Mouse (Mus musculus) adrenal gland, postnatal 4 days (tissue): ENCODE results near the gene Slc31a2. TPM values are rescaled to one million over a fixed set of nuclear protein-coding genes. Genes with fewer than 3 reads are reported as not detected.
A peak's percentile ranks its signal among the peaks of the same experiment; 100 is the strongest.

Experiments
- DNase-seq, 2 experiments: peaks; one replicate each; pipeline ENCODE4 v3.0.0; 2021 to 2022; ENCODE audit warnings: low spot score in 2 of 2, mixed read lengths in 2 of 2
- total RNA-seq, 2 experiments: library from RNA; stranded (reverse); gene quantifications; 2 replicates each; pipeline ENCODE4 v1.2.3; 2021

The Slc31a2 gene
- total RNA-seq, 2 experiments from 2014 or later, result 26.3 to 27.6 TPM

GRCm38 (mm10) chr4:62278081-62278480, 15.7 kb downstream of the Slc31a2 start:
- no peak for DNase-seq

GRCm38 (mm10) chr4:62281319-62281718, 19.0 kb downstream of the Slc31a2 start:
- DNase-seq, result no peak

GRCm38 (mm10) chr4:62282969-62283368, 20.6 kb downstream of the Slc31a2 start:
- no peak for DNase-seq

GRCm38 (mm10) chr4:62285576-62285975, 23.2 kb downstream of the Slc31a2 start:
- no peak for DNase-seq

GRCm38 (mm10) chr4:62286257-62286991, 24.1 kb downstream of the Slc31a2 start:
- peak; percentile 51 to 57 for DNase-seq

- no peak for DNase-seq
These were observed 24.9 kb downstream of the Slc31a2 start for GRCm38 (mm10) chr4:62286992-62287900.

- no peak for DNase-seq
These were observed 26.9 kb downstream of the Slc31a2 start for GRCm38 (mm10) chr4:62289226-62289625.

- DNase-seq, result no peak
These were observed 28.6 kb downstream of the Slc31a2 start for GRCm38 (mm10) chr4:62290816-62291505.

- no peak for DNase-seq
These were observed 30.3 kb downstream of the Slc31a2 start for GRCm38 (mm10) chr4:62292461-62293180.

GRCm38 (mm10) chr4:62293219-62293861, 31.0 kb downstream of the Slc31a2 start:
- no peak for DNase-seq

GRCm38 (mm10) chr4:62294741-62295140, 32.4 kb downstream of the Slc31a2 start:
- no peak for DNase-seq

- DNase-seq, result no peak
These were observed 35.1 kb downstream of the Slc31a2 start for GRCm38 (mm10) chr4:62297280-62298130.

GRCm38 (mm10) chr4:62300001-62300400, 37.6 kb downstream of the Slc31a2 start:
- no peak for DNase-seq

GRCm38 (mm10) chr4:62302795-62303194, 40.4 kb downstream of the Slc31a2 start:
- DNase-seq, result no peak

- no peak for DNase-seq
These were observed 40.9 kb downstream of the Slc31a2 start for GRCm38 (mm10) chr4:62303288-62303687.

GRCm38 (mm10) chr4:62306301-62306700, 43.9 kb downstream of the Slc31a2 start:
- no peak for DNase-seq

GRCm38 (mm10) chr4:62306840-62307239, 44.5 kb downstream of the Slc31a2 start:
- no peak for DNase-seq

- DNase-seq, result no peak
These were observed 46.0 kb downstream of the Slc31a2 start for GRCm38 (mm10) chr4:62308406-62308805.

- no peak for DNase-seq
These were observed 50.5 kb downstream of the Slc31a2 start for GRCm38 (mm10) chr4:62312821-62313220.
